Mouse (Mus musculus) spleen, postnatal 4 days (tissue): ENCODE measurements around the gene Cnksr2.

Experiments used
- DNase-seq, 2 experiments: peaks; one replicate each; pipeline ENCODE4 v3.0.0; 2022; ENCODE audit warnings: low spot score in 2 of 2

Gene Cnksr2

GRCm38 (mm10) chrX:158043057-158043843 is at the start of gene Cnksr2:
Gene Cnksr2, minus strand, starts transcription at chrX:158043294.
- DNase-seq, result peak; percentile 11 to 59

GRCm38 (mm10) chrX:158043844-158044140 is 698 bp upstream of the Cnksr2 start:
- DNase-seq, result no peak

- DNase-seq, result no peak
Measured at GRCm38 (mm10) chrX:158042255-158043056, 638 bp downstream of the Cnksr2 start.

- no peak for DNase-seq
Measured at GRCm38 (mm10) chrX:158041703-158042102, 1.4 kb downstream of the Cnksr2 start.

- DNase-seq, result no peak
Measured at GRCm38 (mm10) chrX:157951698-157952097, 91.4 kb downstream of the Cnksr2 start.

- DNase-seq, result no peak
Measured at GRCm38 (mm10) chrX:157949256-157949655, 93.8 kb downstream of the Cnksr2 start.

GRCm38 (mm10) chrX:157945121-157945520 is 98.0 kb downstream of the Cnksr2 start:
- DNase-seq, result no peak

GRCm38 (mm10) chrX:157936611-157937010 is 106.5 kb downstream of the Cnksr2 start:
- DNase-seq, result no peak

- no peak for DNase-seq
Measured at GRCm38 (mm10) chrX:157920093-157920492, 123.0 kb downstream of the Cnksr2 start.

GRCm38 (mm10) chrX:157829983-157830382 is 213.1 kb downstream of the Cnksr2 start:
- no peak for DNase-seq

- no peak for DNase-seq
Measured at GRCm38 (mm10) chrX:157818921-157819260, 224.2 kb downstream of the Cnksr2 start.

- no peak for DNase-seq
Measured at GRCm38 (mm10) chrX:157818207-157818920, 224.7 kb downstream of the Cnksr2 start, which contains the start of gene Klhl34. Gene Klhl34, plus strand, starts transcription at chrX:157818435.

GRCm38 (mm10) chrX:157817571-157818206 is 225.4 kb downstream of the Cnksr2 start:
- no peak for DNase-seq

GRCm38 (mm10) chrX:157809721-157810120 is 233.4 kb downstream of the Cnksr2 start:
- no peak for DNase-seq

- no peak for DNase-seq
Measured at GRCm38 (mm10) chrX:157801669-157802068, 241.4 kb downstream of the Cnksr2 start.
